Mouse (Mus musculus): ENCODE measurements around the gene Tanc2.

The Tanc2 gene

GRCm38 (mm10) chr11:105648026-105648425 is 58.2 kb downstream of the Tanc2 start:
- DNase-seq = no peak

- DNase-seq = no peak
These were observed 64.8 kb downstream of the Tanc2 start for GRCm38 (mm10) chr11:105654616-105655015.

GRCm38 (mm10) chr11:105655335-105655734 is 65.5 kb downstream of the Tanc2 start:
- DNase-seq = no peak

- DNase-seq = no peak
These were observed 78.1 kb downstream of the Tanc2 start for GRCm38 (mm10) chr11:105667879-105668278.

GRCm38 (mm10) chr11:105678996-105679395 is 89.2 kb downstream of the Tanc2 start:
- DNase-seq = no peak

- no peak for DNase-seq
These were observed 95.0 kb downstream of the Tanc2 start for GRCm38 (mm10) chr11:105684747-105685146.

GRCm38 (mm10) chr11:105700528-105700927 is 110.7 kb downstream of the Tanc2 start:
- no peak for DNase-seq

- no peak for DNase-seq
These were observed 129.9 kb downstream of the Tanc2 start for GRCm38 (mm10) chr11:105719660-105720059.

GRCm38 (mm10) chr11:105731541-105731940 is 141.8 kb downstream of the Tanc2 start:
- no peak for DNase-seq

- no peak for DNase-seq
These were observed 142.3 kb downstream of the Tanc2 start for GRCm38 (mm10) chr11:105731989-105732531.

- no peak for DNase-seq
These were observed 153.4 kb downstream of the Tanc2 start for GRCm38 (mm10) chr11:105743171-105743570.

- peak; percentile 70 for DNase-seq
These were observed 159.7 kb downstream of the Tanc2 start for GRCm38 (mm10) chr11:105749297-105750071.

GRCm38 (mm10) chr11:105758561-105759203 is 168.9 kb downstream of the Tanc2 start:
- DNase-seq = no peak

- no peak for DNase-seq
These were observed 169.6 kb downstream of the Tanc2 start for GRCm38 (mm10) chr11:105759413-105759812.

- DNase-seq = no peak
These were observed 170.6 kb downstream of the Tanc2 start for GRCm38 (mm10) chr11:105760346-105760745.

GRCm38 (mm10) chr11:105777802-105778201 is 188.0 kb downstream of the Tanc2 start:
- no peak for DNase-seq

- DNase-seq = no peak
These were observed 202.7 kb downstream of the Tanc2 start for GRCm38 (mm10) chr11:105792501-105792900.

- DNase-seq = no peak
These were observed 213.9 kb downstream of the Tanc2 start for GRCm38 (mm10) chr11:105803686-105804085.

- DNase-seq = no peak
These were observed 215.0 kb downstream of the Tanc2 start for GRCm38 (mm10) chr11:105804776-105805175.

- DNase-seq = no peak
These were observed 217.3 kb downstream of the Tanc2 start for GRCm38 (mm10) chr11:105807103-105807502.

- no peak for DNase-seq
These were observed 233.5 kb downstream of the Tanc2 start for GRCm38 (mm10) chr11:105823246-105823645.

GRCm38 (mm10) chr11:105823759-105824158 is 234.0 kb downstream of the Tanc2 start:
- DNase-seq = no peak

- no peak for DNase-seq
These were observed 238.4 kb downstream of the Tanc2 start for GRCm38 (mm10) chr11:105828175-105828574.

GRCm38 (mm10) chr11:105835209-105835608 is 245.4 kb downstream of the Tanc2 start:
- no peak for DNase-seq
